Mouse (Mus musculus) megakaryocyte, adult 5-6 weeks (primary cell): ENCODE data around the gene Dohh. TPM values are rescaled to one million over a fixed set of nuclear protein-coding genes. Genes with fewer than 3 reads are reported as not detected.
A peak's percentile ranks its signal among the peaks of the same experiment; 100 is the strongest.

Source experiments
- ATAC-seq: 2 replicates; pipeline ENCODE4 v1.8.0; 2016; ENCODE audit warnings: mild to moderate bottlenecking, inconsistent platforms; ENCODE audit not compliant: poor library complexity, severe bottlenecking
- total RNA-seq, 2 experiments: library from RNA; stranded (forward) in 1 of 2; stranded (reverse) in 1 of 2; fragments of 153-499, 151-499 nt in 1 of 2; fragments of 221-1000, 200-1000 nt in 1 of 2; gene quantifications; 2 replicates each; pipeline versions ENCODE4 v1.2.3 to v1.2.4; 2015 to 2017

Gene Dohh
- total RNA-seq, 2 experiments from 2014 or later: 5.4 to 21.9 TPM

- ATAC-seq: no peak
Measured at GRCm38 (mm10) chr10:81427804-81428506, 43.7 kb downstream of the Dohh start.

- ATAC-seq: no peak
Measured at GRCm38 (mm10) chr10:81428507-81428870, 44.3 kb downstream of the Dohh start.

DNA sequence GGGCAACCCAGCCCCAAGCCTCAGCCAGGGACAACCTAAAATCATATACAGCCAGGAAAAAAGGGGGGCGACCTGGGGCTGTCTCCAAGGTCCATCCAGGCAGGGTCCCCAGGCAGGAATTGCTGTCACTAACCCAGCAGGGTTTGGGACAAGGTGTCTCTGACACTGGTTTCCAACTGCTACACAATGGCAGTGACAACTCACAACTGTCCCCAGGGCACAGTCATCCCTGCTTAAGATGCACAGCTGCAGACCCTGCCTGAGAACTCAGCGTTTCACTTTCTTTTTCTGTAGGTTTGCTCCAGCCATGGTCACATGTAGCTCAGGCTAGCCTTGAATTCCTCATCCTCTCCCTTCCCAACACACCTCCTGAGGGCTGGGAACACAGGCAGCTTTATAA, 44.9 kb downstream of the Dohh start:
- no peak for ATAC-seq

DNA sequence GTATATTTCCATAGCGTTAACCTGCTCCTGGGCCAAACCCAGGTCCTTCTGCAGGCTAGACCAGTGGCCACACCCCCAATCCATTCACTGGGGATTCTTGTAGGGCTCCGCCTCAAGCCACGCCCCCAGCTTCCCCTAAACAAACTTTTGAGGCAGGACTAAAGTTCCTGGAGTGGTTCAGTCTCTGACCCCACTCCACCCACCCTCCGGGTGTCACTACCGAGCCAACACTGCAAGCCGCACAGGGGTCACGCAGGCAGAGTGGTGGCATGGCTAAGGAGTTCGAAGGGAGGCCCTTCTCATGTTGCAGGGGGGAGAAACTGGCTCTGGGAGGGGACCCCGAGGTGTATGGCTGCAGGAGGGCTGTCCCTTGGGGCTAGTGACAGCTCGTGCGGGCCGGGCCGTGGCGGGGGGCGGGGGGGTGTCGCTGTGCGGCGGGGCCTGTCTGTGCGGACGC, 45.4 kb downstream of the Dohh start:
- ATAC-seq: peak; percentile 25

GRCm38 (mm10) chr10:81430141-81430830, 46.1 kb downstream of the Dohh start:
- peak; percentile 4; the same call in 1 of the 2 replicates for ATAC-seq

DNA sequence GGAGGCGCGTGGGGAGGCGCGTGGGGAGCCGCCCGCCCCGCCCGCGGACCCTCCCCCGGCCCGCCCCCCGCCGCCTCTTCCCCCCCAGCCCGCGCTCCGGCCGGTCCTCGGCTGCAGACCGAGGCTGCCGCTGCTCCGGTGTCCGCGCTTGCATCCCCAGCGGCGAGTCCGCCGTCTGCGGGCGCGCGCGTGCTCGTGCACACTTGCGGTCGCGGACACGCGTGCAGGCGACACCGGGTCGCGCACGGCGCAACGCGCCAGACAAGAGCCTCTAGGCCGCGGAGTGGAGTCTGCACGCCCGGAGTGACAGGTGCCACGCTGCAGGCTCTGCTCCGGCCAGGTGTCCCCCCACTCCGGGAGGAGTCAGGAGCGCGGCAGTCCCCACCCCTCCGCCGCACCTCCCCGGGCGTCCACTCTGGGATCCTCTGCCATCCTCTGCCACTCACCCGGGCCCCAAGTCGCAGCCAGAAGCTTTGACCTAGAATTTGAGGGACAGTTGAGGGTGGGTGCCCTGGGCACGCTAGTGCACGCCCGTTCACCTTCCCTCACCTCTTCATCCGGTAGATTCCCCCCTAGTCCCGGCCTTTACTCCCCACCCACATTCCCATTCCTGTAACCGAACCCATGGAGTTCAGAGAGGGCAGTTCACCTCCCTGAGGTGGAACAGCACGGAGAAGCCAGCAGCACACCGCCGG, 46.8 kb downstream of the Dohh start:
- ATAC-seq: no peak

DNA sequence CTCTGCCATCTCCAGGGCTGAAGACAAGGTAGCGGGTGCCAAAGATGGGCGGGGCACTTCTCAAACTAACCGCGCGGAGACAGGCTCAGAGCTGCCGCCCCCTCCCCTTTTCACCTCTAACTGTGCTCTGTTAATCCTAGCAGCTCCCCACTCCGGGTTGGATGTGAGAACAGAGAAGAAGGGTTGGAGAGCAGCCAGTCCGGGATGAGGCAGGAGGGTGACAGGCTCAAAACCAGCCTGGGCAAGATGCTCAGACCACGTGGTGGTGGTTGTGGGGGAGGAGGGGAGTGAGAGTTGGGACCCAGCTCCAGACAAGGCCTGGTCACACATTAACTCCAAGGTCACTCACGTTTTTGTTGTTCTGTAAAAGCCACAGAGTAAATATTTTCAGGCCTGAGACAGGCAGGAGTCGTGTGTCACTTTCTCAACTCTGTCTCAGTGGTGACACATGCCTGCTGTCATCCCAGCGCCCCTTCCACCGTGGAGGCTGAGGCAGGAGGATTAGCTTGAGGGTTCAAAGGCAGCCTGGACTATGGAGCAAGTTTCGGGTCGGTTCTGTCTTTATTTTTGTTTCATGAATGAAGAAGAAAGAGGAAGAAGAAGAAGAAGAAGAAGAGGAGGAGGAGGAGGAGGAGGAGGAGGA, 47.4 kb downstream of the Dohh start:
- ATAC-seq: no peak

DNA sequence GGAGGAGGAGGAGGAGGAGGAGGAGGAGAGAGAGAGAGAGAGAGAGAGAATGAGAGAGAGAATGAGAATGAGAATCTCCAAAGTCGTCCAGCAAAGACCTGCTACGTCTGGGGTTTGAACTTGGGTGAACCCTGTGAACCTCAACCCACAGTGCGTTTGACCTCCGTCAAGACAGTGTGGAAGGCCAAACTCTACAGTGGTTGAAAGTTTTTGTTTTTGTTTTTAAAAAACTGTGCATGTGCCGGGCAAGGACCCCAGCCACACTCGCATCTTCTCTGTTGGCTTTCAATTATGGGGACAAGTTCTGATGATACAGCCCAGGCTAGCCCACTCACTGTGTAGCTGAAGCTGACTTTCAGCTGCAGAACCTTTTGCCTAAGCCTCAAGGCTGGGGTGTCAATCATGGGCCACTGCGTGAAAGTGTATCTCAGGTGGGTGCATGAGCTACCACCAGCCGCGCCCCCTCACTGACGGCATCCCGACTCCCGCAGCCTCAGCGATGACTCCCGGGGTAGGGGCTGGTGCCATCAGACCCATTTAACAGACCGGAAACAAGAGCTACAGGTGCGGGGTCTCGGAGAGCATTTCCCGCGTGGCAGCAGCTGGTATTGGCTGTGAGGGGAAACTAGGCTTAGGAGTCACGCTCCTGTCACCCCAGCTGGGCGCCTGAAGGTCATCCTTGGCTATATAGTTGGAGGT, 48.1 kb downstream of the Dohh start:
- peak; percentile 1 for ATAC-seq

DNA sequence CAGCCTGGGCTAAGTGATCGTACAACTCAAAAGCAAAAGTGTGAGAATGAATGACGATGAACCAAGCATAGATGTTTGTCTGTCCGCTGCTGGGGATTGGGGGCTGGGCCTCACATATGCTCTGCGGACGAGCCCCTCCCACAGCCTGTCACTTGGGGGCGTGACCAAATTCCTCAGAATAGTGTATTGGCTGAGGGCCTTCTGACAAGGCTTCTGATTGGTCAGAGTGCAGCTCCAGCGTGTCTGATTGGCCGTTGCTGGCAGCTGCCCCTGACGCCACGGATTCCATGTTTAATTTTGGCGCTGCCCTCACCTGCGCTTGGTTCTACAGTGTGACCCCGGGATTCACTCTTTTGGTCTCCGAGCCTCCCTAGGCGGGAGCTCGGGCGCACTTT, 48.6 kb downstream of the Dohh start:
- peak; percentile 75 for ATAC-seq

- peak; percentile 53 for ATAC-seq
Measured at GRCm38 (mm10) chr10:81433541-81434289, 49.5 kb downstream of the Dohh start.

- no peak for ATAC-seq
Measured at GRCm38 (mm10) chr10:81434361-81435263, 50.4 kb downstream of the Dohh start.

DNA sequence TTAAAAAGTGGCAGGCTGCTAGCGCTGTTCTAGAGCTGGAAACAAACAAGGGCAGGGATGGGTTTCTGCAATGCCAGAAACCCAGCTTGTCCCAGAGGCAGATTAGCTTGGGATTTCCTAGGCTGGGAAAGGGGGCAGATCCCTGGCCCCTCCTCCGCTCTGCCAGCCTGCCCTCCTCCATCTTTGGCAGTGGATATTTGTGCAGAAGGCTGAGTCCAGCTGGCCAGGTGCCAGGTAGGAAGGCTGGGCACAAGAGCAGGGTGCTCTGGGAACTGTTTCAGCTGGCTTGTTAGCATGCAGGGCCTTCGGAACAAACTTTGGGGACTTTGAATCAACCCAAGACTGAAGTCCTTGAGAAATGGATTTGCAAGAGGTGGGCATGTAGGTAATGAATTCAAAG, 51.2 kb downstream of the Dohh start:
- ATAC-seq: no peak

Other genes starting within 250 kb of the Dohh start
Only the 30 nearest of the 35 such genes appear.
- 10.1 and 13.7 TPM in 2 replicates for gene Pias4, start 216.5 kb upstream of the Dohh start, total RNA-seq (2015)
- gene Pias4, start 216.5 kb upstream of the Dohh start, total RNA-seq (2017): 12.9 and 13.3 TPM in 2 replicates
- gene Eef2, start 207.8 kb upstream of the Dohh start, total RNA-seq (2015): 394 and 408 TPM in 2 replicates
- gene Eef2, start 207.8 kb upstream of the Dohh start, total RNA-seq (2017): 983 and 1,066 TPM in 2 replicates
- gene Dapk3, start 201.4 kb upstream of the Dohh start, total RNA-seq (2015): 9.8 and 12.7 TPM in 2 replicates
- gene Dapk3, start 201.4 kb upstream of the Dohh start, total RNA-seq (2017): 27.5 and 36.6 TPM in 2 replicates
- not detected in 2 replicates for gene 4930442H23Rik, start 200.6 kb upstream of the Dohh start, total RNA-seq (2015)
- not detected in 2 replicates for gene 4930442H23Rik, start 200.6 kb upstream of the Dohh start, total RNA-seq (2017)
- gene Nmrk2, start 182.4 kb upstream of the Dohh start, total RNA-seq (2015): not detected in 2 replicates
- not detected in 2 replicates for gene Nmrk2, start 182.4 kb upstream of the Dohh start, total RNA-seq (2017)
- gene Atcay, start 153.6 kb upstream of the Dohh start, total RNA-seq (2015): not detected in 2 replicates
- gene Atcay, start 153.6 kb upstream of the Dohh start, total RNA-seq (2017): not detected in 2 replicates
- not detected in 2 replicates for gene Zfr2, start 151.3 kb upstream of the Dohh start, total RNA-seq (2015)
- gene Zfr2, start 151.3 kb upstream of the Dohh start, total RNA-seq (2017): 0.16 and 0.26 TPM in 2 replicates
- 5.4 and 5.9 TPM in 2 replicates for gene Matk, start 131.5 kb upstream of the Dohh start, total RNA-seq (2015)
- gene Matk, start 131.5 kb upstream of the Dohh start, total RNA-seq (2017): 7.5 and 8.1 TPM in 2 replicates
- 52.1 and 67.0 TPM in 2 replicates for gene Mrpl54, start 117.5 kb upstream of the Dohh start, total RNA-seq (2015)
- 97.4 and 154 TPM in 2 replicates for gene Mrpl54, start 117.5 kb upstream of the Dohh start, total RNA-seq (2017)
- 16.4 and 20.2 TPM in 2 replicates for gene Apba3, start 117.5 kb upstream of the Dohh start, total RNA-seq (2015)
- gene Apba3, start 117.5 kb upstream of the Dohh start, total RNA-seq (2017): 11.5 and 15.0 TPM in 2 replicates
- 3.4 and 3.7 TPM in 2 replicates for gene Tjp3, start 92.8 kb upstream of the Dohh start, total RNA-seq (2015)
- 5.0 and 6.5 TPM in 2 replicates for gene Tjp3, start 92.8 kb upstream of the Dohh start, total RNA-seq (2017)
- gene Pip5k1c, start 91.5 kb upstream of the Dohh start, total RNA-seq (2015): 28.0 and 31.7 TPM in 2 replicates
- gene Pip5k1c, start 91.5 kb upstream of the Dohh start, total RNA-seq (2017): 40.4 and 46.1 TPM in 2 replicates
- gene Cactin, start 63.3 kb upstream of the Dohh start, total RNA-seq (2015): 4.5 and 7.4 TPM in 2 replicates
- gene Cactin, start 63.3 kb upstream of the Dohh start, total RNA-seq (2017): 16.2 and 20.6 TPM in 2 replicates
- gene Tbxa2r, start 55.7 kb upstream of the Dohh start, total RNA-seq (2015): 0.34 and 0.85 TPM in 2 replicates
- 0.07 and 0.28 TPM in 2 replicates for gene Tbxa2r, start 55.7 kb upstream of the Dohh start, total RNA-seq (2017)
- gene Gipc3, start 41.2 kb upstream of the Dohh start, total RNA-seq (2015): not detected in 2 replicates
- not detected in 2 replicates for gene Gipc3, start 41.2 kb upstream of the Dohh start, total RNA-seq (2017)
- 27.4 and 33.0 TPM in 2 replicates for gene Hmg20b, start 33.9 kb upstream of the Dohh start, total RNA-seq (2015)
- 18.1 and 24.5 TPM in 2 replicates for gene Hmg20b, start 33.9 kb upstream of the Dohh start, total RNA-seq (2017)
- 4.1 and 4.6 TPM in 2 replicates for gene Mfsd12, start 26.9 kb upstream of the Dohh start, total RNA-seq (2015)
- gene Mfsd12, start 26.9 kb upstream of the Dohh start, total RNA-seq (2017): 7.4 TPM in 2 replicates
- 0.49 and 1.3 TPM in 2 replicates for gene 4930404N11Rik, start 18.6 kb upstream of the Dohh start, total RNA-seq (2015)
- 0.37 and 0.49 TPM in 2 replicates for gene 4930404N11Rik, start 18.6 kb upstream of the Dohh start, total RNA-seq (2017)
- gene Fzr1, start 5.9 kb upstream of the Dohh start, total RNA-seq (2015): 22.7 and 23.8 TPM in 2 replicates
- gene Fzr1, start 5.9 kb upstream of the Dohh start, total RNA-seq (2017): 20.9 and 24.0 TPM in 2 replicates
- gene Gm48551, start within 50 bp of the Dohh start, total RNA-seq (2015): 0.83 and 2.9 TPM in 2 replicates
- 0.33 TPM in 1 of 2 replicates, not detected in the other for gene Gm48551, start within 50 bp of the Dohh start, total RNA-seq (2017)
- gene Gm48552, start 4.6 kb downstream of the Dohh start, total RNA-seq (2015): not detected in 2 replicates
- gene Gm48552, start 4.6 kb downstream of the Dohh start, total RNA-seq (2017): 0.26 and 1.4 TPM in 2 replicates
- 30.6 and 34.0 TPM in 2 replicates for gene Smim24, start 8.6 kb downstream of the Dohh start, total RNA-seq (2015)
- gene Smim24, start 8.6 kb downstream of the Dohh start, total RNA-seq (2017): 6.5 and 11.5 TPM in 2 replicates
- 51.4 and 54.5 TPM in 2 replicates for gene Nfic, start 71.2 kb downstream of the Dohh start, total RNA-seq (2015)
- gene Nfic, start 71.2 kb downstream of the Dohh start, total RNA-seq (2017): 6.2 and 8.6 TPM in 2 replicates
- not detected in 2 replicates for gene Celf5, start 98.3 kb downstream of the Dohh start, total RNA-seq (2015)
- 0.24 TPM in 1 of 2 replicates, not detected in the other for gene Celf5, start 98.3 kb downstream of the Dohh start, total RNA-seq (2017)
- gene Ncln, start 112.0 kb downstream of the Dohh start, total RNA-seq (2015): 55.8 and 62.8 TPM in 2 replicates
- gene Ncln, start 112.0 kb downstream of the Dohh start, total RNA-seq (2017): 72.4 and 76.3 TPM in 2 replicates
- 22.8 and 23.9 TPM in 2 replicates for gene S1pr4, start 115.7 kb downstream of the Dohh start, total RNA-seq (2015)
- 28.1 and 29.3 TPM in 2 replicates for gene S1pr4, start 115.7 kb downstream of the Dohh start, total RNA-seq (2017)
- gene Gna15, start 139.8 kb downstream of the Dohh start, total RNA-seq (2015): 34.3 and 35.9 TPM in 2 replicates
- 31.5 and 42.4 TPM in 2 replicates for gene Gna15, start 139.8 kb downstream of the Dohh start, total RNA-seq (2017)
- gene Gna11, start 160.8 kb downstream of the Dohh start, total RNA-seq (2015): 4.9 and 7.8 TPM in 2 replicates
- 7.1 and 8.1 TPM in 2 replicates for gene Gna11, start 160.8 kb downstream of the Dohh start, total RNA-seq (2017)
- gene Aes, start 175.1 kb downstream of the Dohh start, total RNA-seq (2015): 345 and 384 TPM in 2 replicates
- 238 and 282 TPM in 2 replicates for gene Aes, start 175.1 kb downstream of the Dohh start, total RNA-seq (2017)
- 1.1 and 3.3 TPM in 2 replicates for gene Tle2, start 190.1 kb downstream of the Dohh start, total RNA-seq (2015)
- 0.51 and 1.8 TPM in 2 replicates for gene Tle2, start 190.1 kb downstream of the Dohh start, total RNA-seq (2017)